Mouse (Mus musculus) skeletal muscle tissue, adult 2 months (tissue): ENCODE measurements around the gene Nrm.

Experiments
- DNase-seq: peaks from one replicate; pipeline ENCODE4 v3.0.0-alpha.2; 2012; ENCODE audit warnings: low read depth, low spot score

Nrm gene

GRCm38 (mm10) chr17:35861198-35861857 is at the start of gene Nrm:
Gene Nrm, plus strand, starts transcription at chr17:35861318.
- peak; percentile 66 for DNase-seq

- DNase-seq = no peak
Observed at GRCm38 (mm10) chr17:35812307-35812706, 48.8 kb upstream of the Nrm start.

GRCm38 (mm10) chr17:35812736-35813135 is 48.4 kb upstream of the Nrm start:
- no peak for DNase-seq

- peak; percentile 98 for DNase-seq
Observed at GRCm38 (mm10) chr17:35813245-35813647, 47.9 kb upstream of the Nrm start.

- no peak for DNase-seq
Observed at GRCm38 (mm10) chr17:35813653-35814052, 47.5 kb upstream of the Nrm start.

- no peak for DNase-seq
Observed at GRCm38 (mm10) chr17:35814678-35815077, 46.4 kb upstream of the Nrm start.

GRCm38 (mm10) chr17:35815836-35816235 is 45.3 kb upstream of the Nrm start:
- no peak for DNase-seq

GRCm38 (mm10) chr17:35816686-35817085 is 44.4 kb upstream of the Nrm start:
- DNase-seq = no peak

GRCm38 (mm10) chr17:35817226-35817625 is 43.9 kb upstream of the Nrm start:
- DNase-seq = no peak

GRCm38 (mm10) chr17:35820111-35820510 is 41.0 kb upstream of the Nrm start:
- DNase-seq = no peak

- peak; percentile 86 for DNase-seq
Observed at GRCm38 (mm10) chr17:35821439-35822430, 39.4 kb upstream of the Nrm start, which contains the start of gene Ier3. Gene Ier3, plus strand, starts transcription at chr17:35821684.

GRCm38 (mm10) chr17:35822564-35822963 is 38.6 kb upstream of the Nrm start:
- DNase-seq = no peak

GRCm38 (mm10) chr17:35822964-35823937 is 37.9 kb upstream of the Nrm start, which contains the start of gene Flot1:
Gene Flot1, plus strand, starts transcription at chr17:35823230.
- DNase-seq = peak; percentile 93

- no peak for DNase-seq
Observed at GRCm38 (mm10) chr17:35824402-35824801, 36.7 kb upstream of the Nrm start.

- no peak for DNase-seq
Observed at GRCm38 (mm10) chr17:35825109-35825850, 35.8 kb upstream of the Nrm start.

- no peak for DNase-seq
Observed at GRCm38 (mm10) chr17:35829737-35830136, 31.4 kb upstream of the Nrm start.

- DNase-seq = no peak
Observed at GRCm38 (mm10) chr17:35832400-35833238, 28.5 kb upstream of the Nrm start.

GRCm38 (mm10) chr17:35833239-35833751 is 27.8 kb upstream of the Nrm start:
- no peak for DNase-seq

- DNase-seq = no peak
Observed at GRCm38 (mm10) chr17:35833894-35834293, 27.2 kb upstream of the Nrm start.
